Mouse (Mus musculus): ENCODE data around the gene Adamts14.

GRCm38 (mm10) chr10:61175442-61176204 is 97.6 kb downstream of the Adamts14 start:
- no peak for TF ChIP-seq CTCF (IDR thresholded peaks at IDR 0.05; ENCODE audit: low read depth, low read length)
- TF ChIP-seq GATA1 (IDR thresholded peaks at IDR 0.05; ENCODE audit: borderline replicate concordance, low read length), result no peak
